Mouse (Mus musculus) heart, postnatal 4 days (tissue): Measurements from ENCODE around the gene 4930438A08Rik. TPM values are rescaled to one million over a fixed set of nuclear protein-coding genes. Genes with fewer than 3 reads are reported as not detected.
"Not testable (repeated sequence)": the region's sequence is repeated elsewhere in the genome, so short reads cannot be mapped to it uniquely, and the experiment has no call there.

Experiments
- DNase-seq: peaks from one replicate; pipeline ENCODE4 v3.0.0; 2021
- total RNA-seq, 2 experiments: library from RNA; stranded (reverse); gene quantifications; 2 replicates each; pipeline ENCODE4 v1.2.3; 2021

The 4930438A08Rik gene
- total RNA-seq, result not detected

DNA sequence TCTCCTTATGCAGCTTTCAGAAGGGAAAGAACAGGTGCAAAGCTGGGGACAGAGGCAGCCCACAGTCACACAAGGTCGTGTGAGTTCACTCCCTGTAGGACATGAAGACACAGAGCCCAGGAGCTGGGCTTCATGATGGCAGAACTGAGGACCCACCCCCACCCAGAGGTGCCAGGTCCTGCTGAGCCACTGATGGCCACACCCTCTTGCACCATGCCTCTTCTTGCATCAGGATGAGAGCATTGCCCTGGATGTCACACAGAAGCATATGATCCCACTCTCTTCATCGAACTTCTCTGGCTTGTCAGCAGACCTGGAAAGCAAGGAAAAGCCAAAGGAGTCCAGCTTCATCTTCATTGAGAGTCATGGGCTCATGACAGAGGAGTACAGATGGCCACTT lies at the start of gene 4930438A08Rik:
Gene 4930438A08Rik, plus strand, starts transcription at position 228 of the 400 bp plus-strand sequence.
- DNase-seq, result no peak

- DNase-seq, result not testable (repeated sequence)
Observed at GRCm38 (mm10) chr11:58224872-58225271, 49.7 kb upstream of the 4930438A08Rik start.

GRCm38 (mm10) chr11:58225655-58226054 lies 48.9 kb upstream of the 4930438A08Rik start:
- DNase-seq, result peak; percentile 87

- DNase-seq, result no peak
Observed at GRCm38 (mm10) chr11:58226425-58226824, 48.2 kb upstream of the 4930438A08Rik start.

GRCm38 (mm10) chr11:58228021-58228420 lies 46.6 kb upstream of the 4930438A08Rik start:
- not testable (repeated sequence) for DNase-seq

DNA sequence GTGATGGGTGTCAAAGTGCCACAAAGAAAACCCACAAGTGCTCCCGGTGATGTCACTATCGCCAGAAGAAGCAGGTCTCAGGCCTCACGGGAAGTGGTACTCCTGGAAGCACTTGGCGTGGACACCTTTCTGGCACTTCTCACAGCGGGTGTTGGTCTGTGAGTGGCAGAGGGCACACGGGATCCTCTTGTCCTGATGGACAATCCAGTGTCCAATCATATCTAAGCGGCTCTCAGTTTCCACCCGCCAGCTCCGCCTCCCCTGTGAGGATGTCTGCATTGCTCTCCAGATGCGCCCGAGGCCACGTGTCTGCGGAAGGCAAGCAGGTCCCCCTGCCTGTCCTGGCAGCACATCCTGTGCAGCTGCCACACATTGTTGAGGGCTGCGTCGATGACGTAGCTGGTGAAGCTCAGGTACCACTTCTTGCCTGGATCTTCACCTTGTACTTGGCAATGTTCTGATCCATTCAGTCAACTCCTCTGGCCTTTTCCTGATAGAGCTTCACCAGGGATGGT lies 44.1 kb upstream of the 4930438A08Rik start:
- no peak for DNase-seq

GRCm38 (mm10) chr11:58231156-58231555 lies 43.4 kb upstream of the 4930438A08Rik start:
- no peak for DNase-seq

DNA sequence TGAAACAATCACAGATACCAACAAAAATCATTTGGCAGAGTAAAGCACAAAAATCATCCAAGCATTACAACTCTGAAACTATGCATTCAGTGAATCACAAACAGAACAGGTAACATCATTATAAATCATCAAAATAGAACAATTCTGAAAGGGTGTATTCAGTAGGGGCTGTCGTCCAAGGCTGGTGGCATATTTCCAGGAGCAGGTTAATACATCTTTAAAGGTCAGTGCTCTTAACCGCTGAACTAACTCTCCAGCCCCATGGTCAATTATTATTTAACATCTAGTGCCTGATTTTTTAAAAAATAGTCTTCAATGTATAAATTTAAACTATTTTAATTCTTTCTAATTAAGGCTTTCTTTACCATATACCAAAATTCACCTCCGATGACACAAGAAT lies 40.0 kb upstream of the 4930438A08Rik start:
- DNase-seq, result not testable (repeated sequence)

DNA sequence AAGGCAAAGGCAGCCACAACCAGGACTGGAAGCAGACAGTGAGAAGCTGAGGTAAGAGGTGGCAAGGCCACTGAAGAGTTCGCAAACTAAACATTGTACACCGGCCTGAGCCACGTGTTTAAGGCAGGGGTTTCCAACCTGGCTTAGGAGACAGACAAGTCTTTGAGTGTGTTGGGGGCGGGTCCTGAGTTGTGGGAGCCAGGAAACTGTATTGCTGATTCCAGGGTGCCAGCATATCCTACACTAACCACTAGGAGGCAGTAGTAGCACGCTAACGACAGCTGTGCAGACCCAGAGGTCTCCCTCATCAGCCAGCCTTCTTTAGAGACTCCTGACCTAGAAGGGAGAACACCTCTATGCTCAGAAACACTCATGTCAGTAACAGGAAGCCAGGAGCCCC lies 39.4 kb upstream of the 4930438A08Rik start:
- peak; percentile 52 for DNase-seq

DNA sequence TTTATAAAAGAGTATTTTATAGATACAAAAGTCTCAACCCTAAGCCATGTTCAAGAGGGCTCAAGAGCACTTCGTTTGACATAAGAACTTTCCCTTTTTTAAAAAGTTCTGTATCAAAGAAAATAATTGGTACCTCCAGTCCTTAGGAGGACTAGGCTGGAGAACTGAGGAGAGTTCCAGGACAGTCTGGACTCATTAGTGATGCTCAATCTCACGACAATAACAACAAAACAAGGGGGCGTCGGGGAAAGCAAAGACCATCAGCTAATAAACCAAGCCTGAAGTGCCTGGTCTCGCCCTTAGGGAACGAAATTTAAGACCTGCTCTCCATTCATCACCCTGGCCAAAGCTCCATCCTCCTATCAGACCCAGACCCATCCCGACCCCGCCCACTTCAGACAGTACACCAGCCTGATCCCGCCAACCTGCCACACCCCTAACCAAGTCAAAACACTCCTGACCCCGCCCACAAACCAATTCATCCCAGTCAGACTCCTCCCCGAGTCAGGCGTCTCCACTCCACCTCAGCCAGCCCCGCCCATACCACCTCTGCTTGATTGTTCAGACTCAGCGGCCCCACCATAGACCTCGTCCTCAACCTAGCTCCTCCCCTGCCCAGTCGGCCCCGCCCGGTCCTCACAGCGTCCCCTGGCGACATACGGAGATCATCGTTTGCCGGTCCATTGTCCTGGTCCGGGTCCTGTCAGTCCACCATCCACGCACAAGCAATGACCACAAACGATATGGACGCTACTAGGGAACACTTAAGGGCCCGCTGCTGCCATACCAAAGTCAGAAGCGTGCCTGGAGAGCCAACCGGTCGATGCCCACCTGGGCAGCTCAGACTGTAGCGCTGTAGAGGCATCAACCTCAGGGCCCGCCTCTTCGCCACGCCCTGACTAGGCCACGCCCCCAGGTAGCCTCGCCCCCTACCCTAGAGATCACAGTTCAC lies 35.5 kb upstream of the 4930438A08Rik start:
- DNase-seq, result peak; percentile 49

- DNase-seq, result peak; percentile 38
Observed at GRCm38 (mm10) chr11:58247294-58247693, 27.3 kb upstream of the 4930438A08Rik start.

- no peak for DNase-seq
Observed at GRCm38 (mm10) chr11:58249203-58249981, 25.2 kb upstream of the 4930438A08Rik start.

DNA sequence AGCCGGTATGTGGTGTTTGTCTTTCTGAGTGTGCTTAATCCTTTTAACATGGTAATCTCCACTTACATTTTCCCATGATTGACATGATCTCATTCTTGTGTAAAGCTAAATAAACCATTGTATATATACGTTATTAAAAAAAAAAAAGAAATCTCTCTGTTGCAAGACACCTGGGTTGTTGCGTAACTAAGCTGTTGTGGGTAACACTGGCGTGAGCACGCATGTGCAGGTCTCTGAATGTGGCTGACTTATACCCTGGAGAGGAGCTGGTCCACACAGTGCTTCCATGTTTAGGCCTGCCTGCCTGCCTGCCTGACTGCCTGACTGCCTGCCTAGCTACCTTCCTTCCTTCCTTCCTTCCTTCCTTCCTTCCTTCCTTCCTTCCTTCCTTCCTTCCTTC lies 24.0 kb upstream of the 4930438A08Rik start:
- DNase-seq, result no peak

DNA sequence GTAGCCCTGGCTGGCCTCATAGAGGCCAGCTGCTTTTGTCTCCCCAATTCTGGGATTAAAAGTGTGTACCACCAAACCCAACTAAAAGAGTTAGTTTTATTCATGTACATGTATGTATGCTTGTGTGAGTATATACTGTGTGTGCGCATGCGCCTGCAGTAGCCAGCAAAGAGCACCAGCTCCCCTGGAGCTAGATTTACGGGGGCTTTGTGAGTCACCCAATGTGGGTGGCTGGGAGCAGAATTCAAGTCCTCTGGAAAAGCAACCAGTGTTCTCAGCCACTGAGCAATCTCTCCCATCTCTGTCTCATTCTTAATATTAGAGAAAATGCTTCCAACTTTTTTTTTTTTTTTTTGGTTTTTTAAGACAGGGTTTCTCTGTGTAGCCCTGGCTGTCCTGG lies 20.2 kb upstream of the 4930438A08Rik start:
- DNase-seq, result no peak

DNA sequence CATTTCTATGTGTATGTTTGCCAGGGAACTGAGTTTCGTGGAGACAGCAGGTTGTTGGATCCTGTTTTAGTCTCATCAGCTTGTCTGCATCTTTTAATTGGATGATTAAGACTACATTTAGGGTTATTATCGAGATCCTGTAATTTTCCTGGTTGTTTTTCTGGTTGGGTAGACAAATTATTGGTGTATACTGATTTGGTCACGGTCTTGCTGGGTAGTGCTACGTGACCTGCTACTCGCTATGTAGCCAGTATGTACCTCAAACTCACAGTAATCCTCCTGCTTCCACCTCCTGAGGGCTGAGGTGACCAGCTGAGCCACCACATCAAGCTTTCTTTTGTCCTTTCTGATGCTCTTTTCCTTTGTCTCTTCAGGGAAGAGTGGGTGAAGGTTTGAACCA lies 16.8 kb upstream of the 4930438A08Rik start:
- DNase-seq, result no peak

DNA sequence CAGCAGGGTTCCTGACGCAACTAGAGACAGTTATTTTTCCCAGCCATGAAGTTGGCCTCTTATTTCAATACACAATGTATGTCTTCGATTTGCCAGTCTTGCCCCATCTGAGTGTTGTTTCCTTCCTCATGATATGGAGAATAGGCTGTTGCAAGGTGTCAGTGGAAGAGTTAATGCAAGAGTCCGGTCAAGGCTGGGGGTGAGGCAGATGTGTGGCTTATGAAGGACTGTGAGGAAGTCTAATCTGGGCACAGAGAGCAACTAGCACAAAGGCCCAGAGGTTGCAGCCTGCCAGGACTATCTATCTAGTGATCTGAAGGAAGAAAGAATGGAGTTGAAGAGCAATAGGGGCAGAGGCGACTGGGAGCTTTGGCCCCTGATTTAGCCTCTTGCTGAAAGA lies 14.4 kb upstream of the 4930438A08Rik start:
- no peak for DNase-seq

GRCm38 (mm10) chr11:58261826-58262225 lies 12.8 kb upstream of the 4930438A08Rik start:
- no peak for DNase-seq

GRCm38 (mm10) chr11:58262336-58262735 lies 12.3 kb upstream of the 4930438A08Rik start:
- DNase-seq, result no peak

- DNase-seq, result no peak
Observed at GRCm38 (mm10) chr11:58263516-58263915, 11.1 kb upstream of the 4930438A08Rik start.

DNA sequence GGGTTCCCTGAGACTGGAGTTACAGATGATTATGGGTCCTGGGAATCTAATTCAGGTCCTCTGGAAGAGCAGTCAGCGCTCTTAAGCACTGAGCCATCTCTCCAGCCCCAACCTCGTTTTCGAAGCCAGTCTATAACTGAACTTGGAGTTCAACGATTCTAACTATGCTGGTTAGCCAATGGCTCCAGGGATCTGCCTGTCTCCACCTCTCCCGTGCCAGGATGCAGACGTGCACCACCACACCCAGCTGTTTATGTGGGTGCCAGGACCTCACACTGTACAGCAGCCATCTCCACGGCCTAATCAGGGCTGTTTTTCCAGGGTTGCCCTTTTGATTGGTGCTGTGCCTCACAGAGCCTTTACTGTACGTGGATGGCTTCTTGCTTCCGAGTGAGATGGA lies 10.1 kb upstream of the 4930438A08Rik start:
- DNase-seq, result no peak

- DNase-seq, result no peak
Observed at GRCm38 (mm10) chr11:58268285-58268684, 6.3 kb upstream of the 4930438A08Rik start.

DNA sequence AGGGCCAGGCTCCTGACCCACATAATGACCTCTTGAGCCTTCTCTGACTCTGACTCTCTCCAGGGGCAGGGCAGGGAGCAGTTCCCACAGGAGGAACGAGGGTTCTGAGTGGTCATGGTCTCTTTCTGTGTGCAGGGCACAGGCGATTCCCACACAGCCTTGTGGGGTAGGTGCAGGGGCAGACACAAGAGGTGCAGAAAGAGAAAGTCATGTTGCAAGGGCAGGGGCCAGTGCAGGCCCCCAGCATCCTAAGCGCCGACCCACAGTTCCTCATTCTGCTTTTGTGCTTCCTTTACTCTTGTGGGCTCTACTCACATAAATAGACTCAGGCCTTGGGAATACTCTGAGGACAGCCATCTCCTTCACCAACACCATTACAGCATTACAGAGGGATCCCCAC lies 1.2 kb downstream of the 4930438A08Rik start:
- DNase-seq, result no peak

- DNase-seq, result no peak
Observed at GRCm38 (mm10) chr11:58281970-58282496, 7.4 kb downstream of the 4930438A08Rik start.
